Mouse (Mus musculus) thymus, adult 2 months (tissue): ENCODE data around the gene Peli3. TPM values are rescaled to one million over a fixed set of nuclear protein-coding genes. Genes with fewer than 3 reads are reported as not detected.
A peak's percentile ranks its signal among the peaks of the same experiment; 100 is the strongest.

Source experiments
- DNase-seq: peaks from one replicate; pipeline ENCODE4 v3.0.0; 2021
- H3K27ac ChIP-seq: fragments of 200-500 bp; 2 replicates; pipeline ENCODE4 v1.5.1; 2012; ENCODE audit warnings: low read length, control low read depth; ENCODE audit not compliant: control insufficient read depth, insufficient read depth
- H3K27me3 ChIP-seq: fragments of 200-500 bp; 2 replicates; pipeline ENCODE4 v1.6.1; 2012; ENCODE audit warnings: mild to moderate bottlenecking, low read length, moderate library complexity, mixed read lengths; ENCODE audit not compliant: control insufficient read depth, insufficient read depth
- H3K36me3 ChIP-seq: fragments of 200-500 bp; 2 replicates; pipeline ENCODE4 v1.6.1; 2012; ENCODE audit warnings: mild to moderate bottlenecking, low read length, moderate library complexity; ENCODE audit not compliant: control insufficient read depth, insufficient read depth
- H3K4me1 ChIP-seq: fragments of 200-500 bp; replicated peaks from 2 replicates; pipeline ENCODE4 v1.6.1; 2012; ENCODE audit warnings: low read length; ENCODE audit not compliant: control insufficient read depth, insufficient read depth
- H3K4me3 ChIP-seq: fragments of 200-500 bp; 2 replicates; pipeline ENCODE4 v1.5.1; 2012; ENCODE audit warnings: mild to moderate bottlenecking, low read length, control low read depth, moderate library complexity; ENCODE audit not compliant: control insufficient read depth, insufficient read depth
- CTCF ChIP-seq: fragments of 200-500 bp; IDR thresholded peaks from 2 replicates; pipeline ENCODE4 v1.5.1; 2012; ENCODE audit warnings: mild to moderate bottlenecking, control low read depth, low read length, moderate library complexity, borderline replicate concordance; ENCODE audit not compliant: control insufficient read depth, poor library complexity, insufficient read depth; ENCODE audit errors: extremely low read depth
- POLR2A ChIP-seq: fragments of 200-500 bp; IDR thresholded peaks from 2 replicates; pipeline ENCODE4 v1.6.1; 2012; ENCODE audit warnings: mild to moderate bottlenecking, low read length, control low read depth, moderate library complexity; ENCODE audit not compliant: control insufficient read depth, poor library complexity, insufficient read depth; ENCODE audit errors: extremely low read depth
- WGBS: fragments of 180-500 bp; shearing (Covaris S2); methylation state at CpG from one replicate; pipeline ENCODE4 v1.1.7; 2018; 5-methylcytosine and 5-hydroxymethylcytosine counted together
- polyA plus RNA-seq: library from polyadenylated mRNA; depleted of rRNA; stranded (reverse); fragments of >200 nt; gene quantifications from 2 replicates; pipeline ENCODE4 v1.2.3, GENCODE M21; 2012; rRNA removed

The Peli3 gene
- 2.1 and 2.3 TPM in 2 replicates for polyA plus RNA-seq

- Histone ChIP-seq H3K4me3 (peak within 1 kb of the TSS; percentile 49), H3K4me1 (peaks cover 13% of the 10 kb centered on the region), H3K27me3 (no peaks in the 10 kb centered on the region; the same call in 1 of the 2 replicates), H3K27ac (no peak within 1 kb of the TSS), H3K36me3 (no peaks in the 10 kb centered on the region)
- 1% methylated on average over 46 of the region's 55 CpGs for WGBS
- peak; percentile 77 for DNase-seq
- no peak for TF ChIP-seq CTCF
Measured at GRCm38 (mm10) chr19:4942551-4943252, at the start of gene Peli3. TSS of gene Peli3 (minus strand) at chr19:4943127.

GRCm38 (mm10) chr19:4992371-4992770 is 49.4 kb upstream of the Peli3 start:
- H3K4me3 ChIP-seq: no peak overlapping the region
- no peaks in the 10 kb centered on the region; the same call in 1 of the 2 replicates for H3K4me1 ChIP-seq
- no peaks in the 10 kb centered on the region; the same call in 1 of the 2 replicates for H3K27me3 ChIP-seq
- DNase-seq: no peak
- 13% methylated on average over 8 of the region's 8 CpGs for whole genome bisulfite sequencing
- no peak overlapping the region for H3K27ac ChIP-seq
- TF ChIP-seq POLR2A (no peak), CTCF (no peak)
- no peaks in the 10 kb centered on the region for H3K36me3 ChIP-seq

- Histone ChIP-seq H3K27ac (no peak overlapping the region), H3K36me3 (no peaks in the 10 kb centered on the region), H3K4me1 (no peaks in the 10 kb centered on the region; the same call in 1 of the 2 replicates), H3K27me3 (no peaks in the 10 kb centered on the region; the same call in 1 of the 2 replicates), H3K4me3 (no peak overlapping the region)
- DNase-seq: no peak
- TF ChIP-seq POLR2A (no peak), CTCF (no peak)
- WGBS: 5% methylated on average over 22 of the region's 22 CpGs
Measured at GRCm38 (mm10) chr19:4990716-4991115, 47.8 kb upstream of the Peli3 start.

- Histone ChIP-seq H3K4me1 (no peaks in the 10 kb centered on the region; the same call in 1 of the 2 replicates), H3K4me3 (no peak within 1 kb of the TSS), H3K27me3 (no peaks in the 10 kb centered on the region; the same call in 1 of the 2 replicates), H3K36me3 (no peaks in the 10 kb centered on the region), H3K27ac (no peak within 1 kb of the TSS)
- DNase-seq: no peak
- no peak for TF ChIP-seq POLR2A
- TF ChIP-seq CTCF: no peak
- 37% methylated on average over 4 of the region's 4 CpGs for WGBS
Measured at GRCm38 (mm10) chr19:4990256-4990625, 47.3 kb upstream of the Peli3 start, which contains the start of gene Npas4. TSS of gene Npas4 (minus strand) at chr19:4990316.

GRCm38 (mm10) chr19:4989434-4990255 is 46.7 kb upstream of the Peli3 start:
- Histone ChIP-seq H3K27ac (no peak overlapping the region), H3K27me3 (no peaks in the 10 kb centered on the region; the same call in 1 of the 2 replicates), H3K4me1 (no peaks in the 10 kb centered on the region; the same call in 1 of the 2 replicates), H3K36me3 (no peaks in the 10 kb centered on the region), H3K4me3 (no peak overlapping the region)
- DNase-seq: no peak
- 28% methylated on average over 47 of the region's 47 CpGs for WGBS
- TF ChIP-seq POLR2A (no peak), CTCF (no peak)

- WGBS: 5% methylated on average over 13 of the region's 13 CpGs
- Histone ChIP-seq H3K27ac (no peak overlapping the region), H3K4me1 (no peaks in the 10 kb centered on the region; the same call in 1 of the 2 replicates), H3K36me3 (no peaks in the 10 kb centered on the region), H3K4me3 (no peak overlapping the region), H3K27me3 (no peaks in the 10 kb centered on the region; the same call in 1 of the 2 replicates)
- DNase-seq: peak; percentile 89
- TF ChIP-seq CTCF (peak; percentile 39; the same call in 1 of the 2 replicates), POLR2A (no peak)
Measured at GRCm38 (mm10) chr19:4989013-4989412, 46.1 kb upstream of the Peli3 start.
